Mouse (Mus musculus) CH12.LX (cell line): ENCODE measurements around the gene Filip1l. TPM values are rescaled to one million over a fixed set of nuclear protein-coding genes. Genes with fewer than 3 reads are reported as not detected.

Source experiments
- DNase-seq: peaks from one replicate; pipeline ENCODE4 v3.0.0-alpha.2; 2013; ENCODE audit errors: extremely low read depth
- H3K27ac ChIP-seq: 2 replicates; pipeline ENCODE4 v1.5.1; 2012; ENCODE audit warnings: low read depth, mild to moderate bottlenecking, control low read depth, moderate library complexity; ENCODE audit not compliant: insufficient read depth
- H3K27me3 ChIP-seq: replicated peaks from 2 replicates; pipeline ENCODE3; 2012; ENCODE audit warnings: inconsistent platforms
- H3K36me3 ChIP-seq, 2 experiments: replicated peaks in 1 of 2; 2 replicates each; pipeline versions ENCODE3 to v1.6.1; 2012; ENCODE audit warnings: inconsistent platforms in 1 of 2, low read length in 1 of 2, mild to moderate bottlenecking in 1 of 2, mixed read lengths in 1 of 2, moderate library complexity in 1 of 2; ENCODE audit not compliant: control insufficient read depth in 1 of 2, insufficient read depth in 1 of 2
- H3K4me1 ChIP-seq, 2 experiments: 2 replicates each; pipeline ENCODE4 v1.6.1; 2012; ENCODE audit warnings: inconsistent platforms in 1 of 2, moderate library complexity in 1 of 2; ENCODE audit not compliant: insufficient read depth in 2 of 2, control insufficient read depth in 1 of 2
- H3K4me2 ChIP-seq: 2 replicates; pipeline ENCODE4 v1.6.1; 2012; ENCODE audit warnings: low read depth, mild to moderate bottlenecking, control low read depth; ENCODE audit not compliant: poor library complexity, insufficient read depth, severe bottlenecking
- H3K4me3 ChIP-seq, 3 experiments: fragments of 150-350 bp in 1 of 3; sonication (generic) in 1 of 3; replicated peaks in 1 of 3; 2 replicates each; pipeline versions ENCODE3 to v1.5.1; 2011 to 2012; ENCODE audit warnings: low read depth in 2 of 3, low read length in 2 of 3, mild to moderate bottlenecking in 2 of 3, moderate library complexity in 2 of 3, control low read depth in 1 of 3, improper control_type of control experiment in 1 of 3, inconsistent platforms in 1 of 3, mixed read lengths in 1 of 3; ENCODE audit not compliant: poor library complexity in 1 of 3
- H3K79me2 ChIP-seq: replicated peaks from 2 replicates; pipeline ENCODE4 v1.6.1; 2012; ENCODE audit warnings: mild to moderate bottlenecking, moderate library complexity; ENCODE audit not compliant: control insufficient read depth, poor library complexity, insufficient read depth, severe bottlenecking; ENCODE audit errors: extremely low read depth
- H3K9ac ChIP-seq: 2 replicates; pipeline ENCODE4 v1.6.1; 2012; ENCODE audit warnings: low read depth, mild to moderate bottlenecking, control low read depth, moderate library complexity; ENCODE audit not compliant: insufficient read depth
- H3K9me3 ChIP-seq: replicated peaks from 2 replicates; pipeline ENCODE3; 2012; ENCODE audit warnings: low read length, inconsistent platforms, mixed read lengths
- BHLHE40 ChIP-seq: IDR thresholded peaks from 2 replicates; pipeline ENCODE4 v1.6.1; 2011; ENCODE audit warnings: mild to moderate bottlenecking, low read depth, low read length, improper control_type of control experiment
- CHD1 ChIP-seq: IDR thresholded peaks from 2 replicates; pipeline ENCODE4 v1.6.1; 2012; ENCODE audit warnings: low read depth, low read length, improper control_type of control experiment, inconsistent platforms
- CHD2 ChIP-seq: IDR thresholded peaks from 2 replicates; pipeline ENCODE4 v1.6.1; 2011; ENCODE audit warnings: low read length, improper control_type of control experiment
- ELF1 ChIP-seq: IDR thresholded peaks from 2 replicates; pipeline ENCODE4 v1.6.1; 2014; ENCODE audit warnings: low read depth, mild to moderate bottlenecking, inconsistent platforms, low read length, improper control_type of control experiment
- HCFC1 ChIP-seq: IDR thresholded peaks from 2 replicates; pipeline ENCODE4 v1.6.1; 2012; ENCODE audit warnings: low read depth, mild to moderate bottlenecking, inconsistent platforms, low read length, improper control_type of control experiment
- IRF4 ChIP-seq: IDR thresholded peaks from 2 replicates; pipeline ENCODE4 v1.6.1; 2014; ENCODE audit warnings: low read depth, mild to moderate bottlenecking, inconsistent platforms, low read length, improper control_type of control experiment
- JUND ChIP-seq: conservative IDR thresholded peaks from 2 replicates; pipeline ENCODE4 v1.6.1; 2011; ENCODE audit warnings: low read depth, low read length, improper control_type of control experiment
- MEF2A ChIP-seq: IDR thresholded peaks from 2 replicates; pipeline ENCODE4 v1.6.1; 2014; ENCODE audit warnings: low read depth, mild to moderate bottlenecking, inconsistent platforms, low read length, improper control_type of control experiment, borderline replicate concordance
- MXI1 ChIP-seq: IDR thresholded peaks from 2 replicates; pipeline ENCODE4 v1.6.1; 2011; ENCODE audit warnings: mild to moderate bottlenecking, low read depth, low read length, improper control_type of control experiment
- NELFE ChIP-seq: IDR thresholded peaks from 2 replicates; pipeline ENCODE4 v1.6.1; 2011; ENCODE audit warnings: low read depth, low read length, improper control_type of control experiment
- NRF1 ChIP-seq: IDR thresholded peaks from 2 replicates; pipeline ENCODE4 v1.6.1; 2014; ENCODE audit warnings: low read depth, mild to moderate bottlenecking, inconsistent platforms, low read length, improper control_type of control experiment, moderate library complexity
- PAX5 ChIP-seq: IDR thresholded peaks from 2 replicates; pipeline ENCODE4 v1.6.1; 2012; ENCODE audit warnings: low read length, inconsistent platforms, mixed read lengths
- POLR2AphosphoS2 ChIP-seq: IDR thresholded peaks from 2 replicates; pipeline ENCODE4 v1.6.1; 2011; ENCODE audit warnings: low read depth, low read length, improper control_type of control experiment
- RAD21 ChIP-seq: IDR thresholded peaks from 2 replicates; pipeline ENCODE4 v1.6.1; 2011; ENCODE audit warnings: low read depth, mild to moderate bottlenecking, low read length, improper control_type of control experiment, moderate library complexity
- RCOR1 ChIP-seq: conservative IDR thresholded peaks from 2 replicates; pipeline ENCODE4 v1.6.1; 2012; ENCODE audit warnings: low read depth, mild to moderate bottlenecking, inconsistent platforms, low read length, improper control_type of control experiment
- SIN3A ChIP-seq: IDR thresholded peaks from 2 replicates; pipeline ENCODE4 v1.6.1; 2012; ENCODE audit warnings: low read length, improper control_type of control experiment, inconsistent platforms
- SMC3 ChIP-seq: IDR thresholded peaks from 2 replicates; pipeline ENCODE4 v1.6.1; 2011; ENCODE audit warnings: low read depth, low read length, improper control_type of control experiment
- TBP ChIP-seq: conservative IDR thresholded peaks from 2 replicates; pipeline ENCODE4 v1.6.1; 2011; ENCODE audit warnings: low read depth, low read length, improper control_type of control experiment
- TCF12 ChIP-seq: IDR thresholded peaks from 2 replicates; pipeline ENCODE4 v1.6.1; 2014; ENCODE audit warnings: low read depth, mild to moderate bottlenecking, inconsistent platforms, low read length, improper control_type of control experiment
- UBTF ChIP-seq: IDR thresholded peaks from 2 replicates; pipeline ENCODE4 v1.6.1; 2012; ENCODE audit warnings: low read depth, mild to moderate bottlenecking, inconsistent platforms, low read length, improper control_type of control experiment, moderate library complexity
- USF2 ChIP-seq: conservative IDR thresholded peaks from 2 replicates; pipeline ENCODE4 v1.6.1; 2011; ENCODE audit warnings: low read depth, low read length, improper control_type of control experiment
- ZMIZ1 ChIP-seq: IDR thresholded peaks from 2 replicates; pipeline ENCODE4 v1.6.1; 2012; ENCODE audit warnings: low read depth, mild to moderate bottlenecking, inconsistent platforms, low read length, improper control_type of control experiment
- ZNF384 ChIP-seq: IDR thresholded peaks from 2 replicates; pipeline ENCODE4 v1.6.1; 2012; ENCODE audit warnings: low read depth, low read length, improper control_type of control experiment, inconsistent platforms
- dilution Hi-C: fragments of 300-500 bp; cut with MboI; formaldehyde crosslinking; loops from 2 replicates; pipeline ENCODE4 v1.14.3; 2020; ENCODE audit warnings: low sequenced_read_pairs; ENCODE audit not compliant: extremely low pct_unique_long_range_greater_than_20kb, extremely low pct_ligation_motif_present
- in situ Hi-C: fragments of 300-500 bp; cut with MboI; formaldehyde crosslinking; loops from 3 replicates; pipeline ENCODE4 v1.14.3; 2019; ENCODE audit warnings: low sequenced_read_pairs, low pct_ligation_motif_present, low pct_unique_long_range_greater_than_20kb, mixed read lengths
- polyA plus RNA-seq: library from polyadenylated mRNA; unstranded; fragments of >175 nt; gene quantifications from 2 replicates; pipeline ENCODE4 v1.2.1, GENCODE M21; 2012; ENCODE audit warnings: low read depth; ENCODE audit not compliant: insufficient read length
- total RNA-seq, 2 experiments: library from RNA; depleted of rRNA; stranded (reverse); fragments of 300-350 nt in 1 of 2; fragments of >200 nt in 1 of 2; gene quantifications; 2 replicates each; pipeline ENCODE4 v1.2.3; 2012 to 2014

Gene Filip1l
- total RNA-seq (2012; rRNA removed) (2.0 and 2.1 TPM in 2 replicates), total RNA-seq (2014; rRNA removed) (5.7 and 6.8 TPM in 2 replicates), polyA plus RNA-seq (17.6 and 17.9 TPM in 2 replicates)

DNA sequence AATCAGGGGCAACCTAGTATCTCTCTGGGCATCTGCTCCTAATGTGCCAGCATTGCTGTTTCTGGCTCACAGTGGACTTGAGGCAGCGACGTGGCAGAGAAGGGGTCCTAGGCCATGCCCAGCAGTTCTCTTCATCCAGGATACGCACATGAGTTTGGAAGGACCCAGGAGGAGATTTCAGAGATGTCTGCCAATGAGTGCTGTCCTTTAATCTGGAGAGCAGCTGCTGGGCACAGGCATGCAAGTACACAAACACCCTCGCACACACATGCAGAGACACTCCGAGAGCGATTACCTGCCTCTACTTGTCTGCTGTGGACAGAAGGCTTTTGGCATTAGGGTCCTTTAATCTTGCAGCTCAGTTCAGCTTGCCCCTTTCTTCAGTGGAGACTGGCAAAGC lies at the start of gene Filip1l:
TSS of gene Filip1l (plus strand) at position 343 of the 400 bp plus-strand sequence.
- H3K27me3 ChIP-seq, result no peaks in the 10 kb centered on the region
- DNase-seq, result no peak
- peaks cover 0 to 13% of the 10 kb centered on the region in 2 experiments; a peak in 1 of 4 replicates for H3K4me1 ChIP-seq
- no peak within 1 kb of the TSS for H3K4me2 ChIP-seq
- no peaks in the 10 kb centered on the region for H3K79me2 ChIP-seq
- H3K9ac ChIP-seq, result no peak within 1 kb of the TSS
- in situ Hi-C loops, result no loop called here
- dilution Hi-C loops, result no loop called here
- TF ChIP-seq NELFE (no peak), MXI1 (no peak), SIN3A (no peak), MEF2A (no peak), USF2 (no peak), POLR2AphosphoS2 (no peak), TBP (no peak), RAD21 (no peak), JUND (no peak), NRF1 (no peak), BHLHE40 (no peak)
- TF ChIP-seq, all 38 proteins: peak for 0
- Histone ChIP-seq H3K36me3 (no peaks in the 10 kb centered on the region), H3K9me3 (no peaks in the 10 kb centered on the region), H3K27ac (no peak within 1 kb of the TSS), H3K4me3 (no peak within 1 kb of the TSS)

DNA sequence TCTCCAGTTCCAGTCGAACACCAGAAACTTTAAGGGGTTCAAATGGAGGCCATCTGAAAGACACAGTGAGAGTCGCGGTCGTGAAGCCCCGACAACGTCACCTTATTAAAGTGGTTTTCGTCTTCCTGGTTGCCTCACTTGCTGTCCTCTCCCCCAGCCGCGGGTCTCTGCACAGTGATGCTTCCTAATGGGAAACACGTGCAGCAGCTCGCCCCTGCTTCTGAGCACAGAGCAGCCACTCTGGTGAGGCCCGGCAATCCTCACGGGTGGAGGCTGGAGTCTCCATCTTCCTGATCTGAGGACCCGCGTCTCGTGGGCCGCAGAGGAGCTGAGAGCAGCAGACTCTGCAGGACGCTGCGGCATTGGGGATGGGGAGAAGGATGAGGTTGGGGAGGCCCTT lies 49.2 kb upstream of the Filip1l start:
- 0 out of 4 replicates have a peak, but pooled peaks cover 0 to 5% of the 10 kb centered on the region in 2 experiments for H3K4me1 ChIP-seq
- peaks cover 3 to 43% of the 10 kb centered on the region in 2 experiments for H3K36me3 ChIP-seq
- no peaks in the 10 kb centered on the region for H3K79me2 ChIP-seq
- H3K4me2 ChIP-seq, result no peak overlapping the region
- no peak overlapping the region for H3K4me3 ChIP-seq
- no peak for TF ChIP-seq ELF1
- TF ChIP-seq ZMIZ1, result no peak
- no peak for TF ChIP-seq JUND
- no peak for TF ChIP-seq UBTF
- TF ChIP-seq PAX5, result no peak
- no peak for TF ChIP-seq CHD1
- TF ChIP-seq TCF12, result no peak
- TF ChIP-seq MEF2A, result no peak
- TF ChIP-seq TBP, result no peak
- TF ChIP-seq ZNF384, result no peak
- TF ChIP-seq IRF4, result no peak
- TF ChIP-seq SMC3, result no peak
- TF ChIP-seq HCFC1, result no peak
- no peak for TF ChIP-seq RCOR1
- TF ChIP-seq CHD2, result no peak
- H3K27me3 ChIP-seq, result no peaks in the 10 kb centered on the region
- DNase-seq, result no peak
- dilution Hi-C loops (no loop called here), in situ Hi-C loops (loop anchor here (10.0 kb wide), 1 partner anchor 91 kb away; no protein-coding TSS in a partner anchor)
- H3K9me3 ChIP-seq, result no peaks in the 10 kb centered on the region
- H3K9ac ChIP-seq, result no peak overlapping the region
- H3K27ac ChIP-seq, result no peak overlapping the region
